Mouse (Mus musculus) liver, embryonic 15.5 days (tissue): ENCODE measurements around the gene Ptprc. TPM values are rescaled to one million over a fixed set of nuclear protein-coding genes. Genes with fewer than 3 reads are reported as not detected.
A peak's percentile ranks its signal among the peaks of the same experiment; 100 is the strongest.

ENCODE experiments used
- ATAC-seq: fragments of 200-750 bp; cut with Nextera tagmentation; 2 replicates; pipeline ENCODE4 v1.8.0; 2017; ENCODE audit warnings: moderate number of reproducible peaks, mild to moderate bottlenecking, moderate library complexity; ENCODE audit not compliant: insufficient read depth
- H3K27ac ChIP-seq: fragments of 300-500 bp; sonication (generic); replicated peaks from 2 replicates; pipeline ENCODE4 v1.5.1; 2015; ENCODE audit warnings: mild to moderate bottlenecking, inconsistent platforms
- H3K27me3 ChIP-seq: fragments of 300-500 bp; sonication (generic); 2 replicates; pipeline ENCODE4 v1.6.1; 2015; ENCODE audit warnings: mild to moderate bottlenecking, inconsistent platforms
- H3K36me3 ChIP-seq: fragments of 300-500 bp; sonication (generic); replicated peaks from 2 replicates; pipeline ENCODE4 v1.6.1; 2015; ENCODE audit warnings: moderate library complexity, mild to moderate bottlenecking, inconsistent platforms
- H3K4me1 ChIP-seq: fragments of 300-500 bp; sonication (generic); replicated peaks from 2 replicates; pipeline ENCODE4 v1.6.1; 2015; ENCODE audit warnings: inconsistent platforms
- H3K4me2 ChIP-seq: fragments of 300-500 bp; sonication (generic); 2 replicates; pipeline ENCODE4 v1.6.1; 2015; ENCODE audit warnings: moderate library complexity, mild to moderate bottlenecking, inconsistent platforms
- H3K4me3 ChIP-seq: fragments of 300-500 bp; sonication (generic); replicated peaks from 2 replicates; pipeline ENCODE4 v1.5.1; 2015; ENCODE audit warnings: mild to moderate bottlenecking, inconsistent platforms
- H3K9ac ChIP-seq: fragments of 300-500 bp; sonication (generic); 2 replicates; pipeline ENCODE4 v1.6.1; 2015; ENCODE audit warnings: moderate library complexity, mild to moderate bottlenecking, inconsistent platforms
- H3K9me3 ChIP-seq: fragments of 300-500 bp; sonication (generic); replicated peaks from 2 replicates; pipeline ENCODE4 v1.6.1; 2016; ENCODE audit warnings: inconsistent platforms
- WGBS: fragments of 180-500 bp; shearing (Covaris S2); methylation state at CpG from one replicate; pipeline ENCODE4 v1.1.7; 2015; ENCODE audit warnings: mixed read lengths; ENCODE audit not compliant: insufficient replicate concordance; 5-methylcytosine and 5-hydroxymethylcytosine counted together
- polyA plus RNA-seq: library from polyadenylated mRNA; unstranded; fragments of >200 nt; fragmentation: Nextera tagmentation; extraction: Ambion mirVana; gene quantifications from 2 replicates; pipeline ENCODE4 v1.2.1, GENCODE M21; 2015

Ptprc gene
- polyA plus RNA-seq, 1 experiment from 2014 or later, result 7.8 TPM

DNA sequence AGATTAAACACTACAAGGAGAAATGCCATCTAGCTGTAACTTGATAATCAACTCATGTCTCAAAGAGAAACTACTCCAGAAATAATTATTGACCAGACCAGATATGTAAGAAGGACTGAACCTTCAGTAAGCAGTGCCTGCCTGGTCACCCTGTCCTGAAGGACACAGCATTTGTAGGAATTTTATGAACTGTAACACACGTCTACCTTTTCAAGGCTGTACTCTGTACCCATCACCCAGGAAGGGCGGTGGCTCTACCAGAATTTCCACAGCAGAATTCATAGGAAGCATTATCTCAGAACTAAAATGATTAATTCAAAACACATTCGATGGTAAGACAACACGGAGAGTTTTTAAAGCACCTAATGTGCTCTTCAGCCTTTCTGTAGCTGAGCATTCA, 1.4 kb downstream of the Ptprc start:
- Histone ChIP-seq H3K9ac (no peak overlapping the region), H3K4me2 (no peak overlapping the region), H3K27me3 (no peaks in the 10 kb centered on the region), H3K27ac (no peak overlapping the region), H3K9me3 (no peaks in the 10 kb centered on the region), H3K36me3 (no peaks in the 10 kb centered on the region), H3K4me1 (no peaks in the 10 kb centered on the region), H3K4me3 (peak overlapping the region; percentile 37)
- 37% methylated on average over 4 of the region's 4 CpGs for WGBS
- no peak for ATAC-seq

DNA sequence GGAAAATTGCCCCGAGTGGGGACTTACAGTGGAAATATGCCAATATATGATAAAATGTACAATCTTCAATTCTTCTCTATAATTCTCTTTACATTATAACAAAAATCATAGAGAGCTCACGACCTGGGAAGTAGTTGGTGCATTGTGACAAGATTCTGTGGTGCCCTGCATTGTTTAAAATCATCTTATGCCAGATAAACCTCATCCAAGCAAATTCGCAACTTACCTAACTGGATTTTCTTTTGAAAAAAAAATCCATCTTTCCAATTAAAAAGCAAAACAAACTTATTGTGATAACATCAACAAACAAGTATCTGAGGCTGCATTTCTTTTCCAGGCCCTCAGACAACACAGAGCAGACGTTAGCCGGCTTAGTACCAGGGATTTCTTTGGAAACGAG, 1.8 kb downstream of the Ptprc start:
- Histone ChIP-seq H3K36me3 (no peaks in the 10 kb centered on the region), H3K4me2 (0 out of 2 replicates have a peak overlapping the region, but pooled peaks have one; percentile 3), H3K9ac (no peak overlapping the region), H3K4me1 (no peaks in the 10 kb centered on the region), H3K27me3 (no peaks in the 10 kb centered on the region), H3K9me3 (no peaks in the 10 kb centered on the region), H3K27ac (no peak overlapping the region), H3K4me3 (peak overlapping the region; percentile 37)
- WGBS, result 50% methylated on average over 6 of the region's 6 CpGs
- ATAC-seq, result no peak

GRCm38 (mm10) chr1:138172547-138172946, 3.0 kb downstream of the Ptprc start:
- ATAC-seq, result no peak
- no peak overlapping the region for H3K4me2 ChIP-seq
- H3K4me1 ChIP-seq, result no peaks in the 10 kb centered on the region
- no peaks in the 10 kb centered on the region for H3K36me3 ChIP-seq
- H3K9me3 ChIP-seq, result no peaks in the 10 kb centered on the region
- H3K27me3 ChIP-seq, result no peaks in the 10 kb centered on the region
- H3K27ac ChIP-seq, result no peak overlapping the region
- H3K4me3 ChIP-seq, result no peak overlapping the region
- WGBS, result 58% methylated on average over 3 of the region's 3 CpGs
- H3K9ac ChIP-seq, result no peak overlapping the region

DNA sequence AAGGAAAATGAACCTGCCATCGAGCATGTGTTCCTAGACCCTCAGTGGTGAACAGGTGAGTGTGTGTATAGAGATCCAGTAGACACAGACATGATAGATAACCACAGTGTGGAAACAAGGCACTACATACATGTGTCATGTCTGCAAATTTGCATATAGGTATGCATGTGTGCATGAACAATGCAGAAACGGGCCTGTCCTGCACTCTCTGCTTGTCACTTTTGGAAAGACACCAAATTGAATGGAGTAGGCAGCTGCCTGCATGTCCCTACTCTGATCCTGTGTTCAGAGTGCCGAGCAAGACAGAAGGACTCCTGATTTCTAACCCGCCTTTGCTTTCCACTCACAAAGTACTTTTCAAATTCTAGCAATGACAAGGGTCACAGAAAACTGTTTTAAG, 3.4 kb downstream of the Ptprc start:
- Histone ChIP-seq H3K4me1 (no peaks in the 10 kb centered on the region), H3K27me3 (no peaks in the 10 kb centered on the region), H3K9me3 (no peaks in the 10 kb centered on the region), H3K9ac (no peak overlapping the region), H3K4me2 (no peak overlapping the region), H3K27ac (no peak overlapping the region), H3K36me3 (no peaks in the 10 kb centered on the region), H3K4me3 (no peak overlapping the region)
- 64% methylated on average over 4 of the region's 4 CpGs for WGBS
- no peak for ATAC-seq

- no peak overlapping the region for H3K4me2 ChIP-seq
These were observed 9.2 kb downstream of the Ptprc start for GRCm38 (mm10) chr1:138166233-138166771.

DNA sequence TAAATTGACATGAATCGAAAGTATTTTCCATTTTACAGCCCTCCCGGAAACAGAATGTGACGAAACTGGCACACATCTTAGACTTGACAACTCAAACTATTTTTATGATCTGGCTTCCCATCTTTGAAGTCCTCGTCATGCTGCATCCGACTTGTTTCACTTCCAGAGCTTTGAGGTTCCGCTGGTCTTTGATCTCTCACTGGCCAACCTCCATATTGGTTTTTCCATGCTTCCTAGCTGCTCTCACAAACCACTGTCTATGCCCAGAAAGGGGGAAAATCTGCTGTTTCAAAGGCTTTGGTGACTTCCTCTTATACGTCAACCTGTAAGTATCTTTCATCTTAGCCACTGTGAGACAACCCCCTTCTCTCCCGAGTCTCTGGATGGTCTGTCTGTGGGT, 12.9 kb downstream of the Ptprc start:
- ATAC-seq, result no peak
- no peaks in the 10 kb centered on the region for H3K9me3 ChIP-seq
- 59% methylated on average over 8 of the region's 8 CpGs for WGBS

More at GRCm38 (mm10) chr1:138166233-138166771, 9.2 kb downstream of the Ptprc start:
- Histone ChIP-seq H3K36me3 (no peaks in the 10 kb centered on the region), H3K4me1 (no peaks in the 10 kb centered on the region), H3K9me3 (no peaks in the 10 kb centered on the region), H3K27me3 (no peaks in the 10 kb centered on the region), H3K4me3 (no peak overlapping the region), H3K27ac (no peak overlapping the region), H3K9ac (no peak overlapping the region)
- WGBS, result 48% methylated on average over 5 of the region's 5 CpGs
- no peak for ATAC-seq

DNA sequence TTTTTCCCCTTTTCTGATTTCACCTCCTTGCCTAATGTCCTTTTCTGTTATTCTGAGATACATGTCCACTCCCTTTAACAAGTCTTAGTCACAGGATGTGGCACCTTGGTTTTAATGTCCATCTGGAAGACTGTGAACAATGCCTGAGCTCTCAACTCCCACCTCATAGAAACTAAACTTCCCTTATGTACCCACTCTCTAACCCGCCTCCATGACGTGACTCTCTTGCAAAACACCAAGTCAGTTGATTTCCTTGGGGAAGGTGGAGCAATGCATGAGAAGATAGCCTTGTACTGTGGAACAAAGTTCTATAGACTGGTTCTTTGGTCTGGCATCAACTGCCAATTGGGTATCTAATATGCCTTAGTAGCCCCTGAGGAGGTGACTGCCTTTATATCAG, 16.6 kb downstream of the Ptprc start:
- Histone ChIP-seq H3K27ac (no peak overlapping the region; the same call in 1 of the 2 replicates), H3K4me3 (no peak overlapping the region), H3K36me3 (no peaks in the 10 kb centered on the region), H3K4me2 (no peak overlapping the region), H3K9ac (no peak overlapping the region), H3K27me3 (no peaks in the 10 kb centered on the region), H3K4me1 (no peaks in the 10 kb centered on the region), H3K9me3 (no peaks in the 10 kb centered on the region)
- WGBS, result 57% methylated on average over 2 of the region's 2 CpGs
- ATAC-seq, result no peak; the same call in 1 of the 2 replicates

More for the DNA sequence above, 12.9 kb downstream of the Ptprc start:
- Histone ChIP-seq H3K27ac (no peak overlapping the region), H3K9ac (no peak overlapping the region), H3K27me3 (no peaks in the 10 kb centered on the region), H3K4me3 (no peak overlapping the region), H3K36me3 (no peaks in the 10 kb centered on the region), H3K4me1 (no peaks in the 10 kb centered on the region), H3K4me2 (no peak overlapping the region)

GRCm38 (mm10) chr1:138158236-138158635, 17.3 kb downstream of the Ptprc start:
- Histone ChIP-seq H3K27me3 (no peaks in the 10 kb centered on the region), H3K27ac (no peak overlapping the region), H3K36me3 (no peaks in the 10 kb centered on the region), H3K9me3 (no peaks in the 10 kb centered on the region), H3K9ac (no peak overlapping the region), H3K4me1 (no peaks in the 10 kb centered on the region), H3K4me2 (no peak overlapping the region), H3K4me3 (no peak overlapping the region)
- ATAC-seq, result no peak
- 51% methylated on average over 3 of the region's 3 CpGs for WGBS

DNA sequence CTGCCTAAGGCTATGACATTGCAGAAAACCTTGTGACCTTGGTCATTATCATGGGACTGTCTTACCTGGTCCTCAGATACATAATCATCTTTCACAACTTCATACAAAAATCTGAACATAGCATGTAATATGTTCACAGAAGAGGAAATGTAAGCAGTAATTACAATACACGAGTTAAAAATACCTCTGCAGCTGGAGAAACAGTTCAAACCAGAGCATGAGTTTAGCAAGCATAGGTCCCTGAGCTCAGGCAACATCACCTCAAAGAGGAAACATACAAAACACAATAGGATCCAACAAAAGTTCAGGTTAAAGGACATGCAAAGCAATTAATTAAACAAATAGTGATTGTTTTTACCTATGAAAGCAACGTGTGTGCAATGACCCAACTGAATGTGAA, 17.8 kb downstream of the Ptprc start:
- no peaks in the 10 kb centered on the region for H3K27me3 ChIP-seq
- WGBS, result 40% methylated on average over 2 of the region's 2 CpGs
- no peaks in the 10 kb centered on the region for H3K36me3 ChIP-seq
- no peaks in the 10 kb centered on the region for H3K9me3 ChIP-seq
- H3K4me1 ChIP-seq, result no peaks in the 10 kb centered on the region
- no peak overlapping the region for H3K4me3 ChIP-seq
- no peak overlapping the region for H3K4me2 ChIP-seq
- no peak overlapping the region for H3K9ac ChIP-seq
- ATAC-seq, result no peak
- no peak overlapping the region for H3K27ac ChIP-seq

GRCm38 (mm10) chr1:138157008-138157407, 18.5 kb downstream of the Ptprc start:
- Histone ChIP-seq H3K4me3 (no peak overlapping the region), H3K36me3 (no peaks in the 10 kb centered on the region), H3K9ac (no peak overlapping the region), H3K4me2 (no peak overlapping the region), H3K27ac (no peak overlapping the region), H3K9me3 (no peaks in the 10 kb centered on the region), H3K4me1 (no peaks in the 10 kb centered on the region), H3K27me3 (no peaks in the 10 kb centered on the region)
- WGBS, result 64% methylated on average over 3 of the region's 3 CpGs
- no peak for ATAC-seq

DNA sequence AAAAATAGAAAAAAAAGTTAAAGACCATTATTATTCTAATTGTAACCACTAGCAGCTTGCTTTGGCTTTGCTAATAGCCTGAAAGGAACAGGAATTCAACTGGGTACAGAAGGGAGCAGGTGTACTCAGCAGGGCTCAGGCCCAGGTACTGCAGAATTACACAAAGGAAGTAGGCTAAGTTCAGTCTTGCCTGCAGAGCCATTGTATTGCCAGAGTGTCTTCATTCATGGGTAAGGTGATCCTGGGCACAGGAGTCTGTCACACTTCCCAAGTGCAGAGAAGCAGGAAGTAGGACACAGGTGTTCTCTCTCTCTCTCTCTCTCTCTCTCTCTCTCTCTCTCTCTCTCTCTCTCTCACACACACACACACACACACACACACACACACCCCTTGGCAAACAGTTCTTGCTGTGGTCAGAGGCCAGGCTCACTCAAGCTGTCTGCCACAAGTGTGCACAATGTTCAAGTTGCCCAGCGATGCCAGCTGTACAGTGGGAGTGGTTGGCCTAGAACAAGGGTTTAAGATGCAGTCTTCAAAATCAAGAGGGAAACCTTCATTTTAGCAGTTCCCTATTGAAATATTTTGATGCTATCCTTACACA, 21.2 kb downstream of the Ptprc start:
- ATAC-seq, result no peak
- Histone ChIP-seq H3K9ac (no peak overlapping the region), H3K4me1 (no peaks in the 10 kb centered on the region), H3K36me3 (no peaks in the 10 kb centered on the region), H3K4me2 (no peak overlapping the region), H3K27ac (no peak overlapping the region), H3K9me3 (no peaks in the 10 kb centered on the region), H3K27me3 (no peaks in the 10 kb centered on the region), H3K4me3 (no peak overlapping the region)
- WGBS, result 51% methylated on average over 1 of the region's 1 CpGs

GRCm38 (mm10) chr1:138153126-138153525, 22.4 kb downstream of the Ptprc start:
- Histone ChIP-seq H3K4me3 (no peak overlapping the region), H3K27me3 (no peaks in the 10 kb centered on the region), H3K9me3 (no peaks in the 10 kb centered on the region), H3K9ac (no peak overlapping the region), H3K4me1 (no peaks in the 10 kb centered on the region), H3K27ac (no peak overlapping the region), H3K4me2 (no peak overlapping the region), H3K36me3 (no peaks in the 10 kb centered on the region)
- WGBS, result 40% methylated on average over 4 of the region's 4 CpGs
- ATAC-seq, result no peak
